9 mouse cellular contexts compared by ENCODE assay signal in the genomic region with DNA sequence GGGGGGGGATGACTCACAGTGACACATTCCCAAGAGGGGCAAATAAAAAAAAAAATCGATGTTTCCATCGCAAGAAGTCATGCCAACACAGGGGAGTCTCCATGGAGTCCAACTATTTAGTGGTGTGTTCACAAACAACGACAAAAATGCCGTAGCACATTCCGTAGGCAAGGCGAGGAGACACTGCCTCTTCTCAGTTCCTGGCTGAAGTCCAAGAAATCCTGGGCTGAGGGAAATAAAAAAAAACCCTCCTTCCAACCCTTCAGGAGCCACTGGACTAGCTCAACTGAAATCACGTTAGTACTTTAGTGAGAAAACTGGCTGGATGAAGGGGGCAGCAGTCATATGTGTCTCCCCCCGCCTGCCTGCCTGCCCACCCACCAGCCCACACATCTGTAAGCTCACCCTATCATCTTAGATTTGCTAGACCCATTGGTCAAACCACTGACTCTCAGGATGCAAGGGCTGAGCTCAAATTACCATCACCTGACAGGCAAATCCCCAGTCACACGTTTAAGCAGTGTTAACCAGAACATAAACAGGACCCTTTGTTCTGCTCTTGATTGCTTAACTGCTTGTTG. TPM values are rescaled to one million over a fixed set of nuclear protein-coding genes. Genes with fewer than 3 reads are reported as not detected.
DNase-seq lines count a peak whose midpoint lies in the region; ATAC-seq and TF ChIP-seq lines count a peak whose summit lies in the region.
"Had no signal": no experiment of that assay in that cellular context is flagged by ENCODE, and none has a peak within 500 bp of the region (broad histone marks: within the 10 kb centered on the region; RNA-seq: fewer than 3 reads in every experiment).

No protein-coding gene starts in this region.

- H3K27me3 ChIP-seq in embryonic facial prominence, embryonic 12.5 days, result no peaks in the 10 kb centered on the region
- H3K27me3 ChIP-seq in hindbrain, embryonic 11.5 days (ENCODE audit: control insufficient read depth, insufficient read depth, low read length), result no peaks in the 10 kb centered on the region
- H3K27me3 ChIP-seq in limb, embryonic 15.5 days, result no peaks in the 10 kb centered on the region
- no peaks in the 10 kb centered on the region for H3K27me3 ChIP-seq in small intestine, adult 2 months (ENCODE audit: control insufficient read depth, insufficient read depth, low read length)

- no peak overlapping the region for H3K4me3 ChIP-seq in embryonic facial prominence, embryonic 12.5 days
- H3K4me3 ChIP-seq in hindbrain, embryonic 11.5 days (ENCODE audit: low read depth, low read length), result no peak overlapping the region
- H3K4me3 ChIP-seq in limb, embryonic 15.5 days, result no peak overlapping the region
- no peak overlapping the region for H3K4me3 ChIP-seq in small intestine, adult 2 months (ENCODE audit: low read depth, low read length)

- 0 out of 2 replicates have a peak overlapping the region, but pooled peaks have one; percentile 54 for H3K27ac ChIP-seq in embryonic facial prominence, embryonic 12.5 days
- no peak overlapping the region for H3K27ac ChIP-seq in hindbrain, embryonic 11.5 days (ENCODE audit: low read depth, low read length)
- peak overlapping the region; percentile 47; the same call in 1 of the 2 replicates for H3K27ac ChIP-seq in limb, embryonic 15.5 days
- peak overlapping the region; percentile 62; the same call in 1 of the 2 replicates for H3K27ac ChIP-seq in small intestine, adult 2 months (ENCODE audit: insufficient read depth, low read depth, low read length)
- H3K27ac ChIP-seq: macrophage had no signal

- TF ChIP-seq POLR2A in small intestine, adult 2 months (IDR thresholded peaks at IDR 0.05; ENCODE audit: low read depth, low read length), result no peak

- ATAC-seq in embryonic facial prominence, embryonic 12.5 days (ENCODE audit: insufficient number of reproducible peaks, insufficient read depth, low FRiP score, low TSS enrichment), result peak; percentile 36; the same call in 1 of the 2 replicates
- peak; percentile 36; the same call in 1 of the 2 replicates for ATAC-seq in hindbrain, embryonic 11.5 days (ENCODE audit: low FRiP score)
- no peak for ATAC-seq in limb, embryonic 15.5 days (ENCODE audit: insufficient number of reproducible peaks, low FRiP score, low TSS enrichment, low read depth)

- no peak overlapping the region for H3K9ac ChIP-seq in embryonic facial prominence, embryonic 12.5 days
- H3K9ac ChIP-seq in hindbrain, embryonic 11.5 days (ENCODE audit: low read depth, low read length), result no peak overlapping the region
- no peak overlapping the region for H3K9ac ChIP-seq in limb, embryonic 15.5 days

- 21% methylated on average over 9 of the region's 9 CpGs for WGBS in embryonic facial prominence, embryonic 12.5 days
- 50% methylated on average over 9 of the region's 9 CpGs for WGBS in hindbrain, embryonic 11.5 days
- 15% methylated on average over 9 of the region's 9 CpGs for WGBS in limb, embryonic 15.5 days
- WGBS in small intestine, adult 2 months, result 19% methylated on average over 9 of the region's 9 CpGs

- H3K9me3 ChIP-seq in embryonic facial prominence, embryonic 12.5 days, result no peaks in the 10 kb centered on the region
- H3K9me3 ChIP-seq in hindbrain, embryonic 11.5 days (ENCODE audit: control insufficient read depth, low read length), result no peaks in the 10 kb centered on the region
- H3K9me3 ChIP-seq in limb, embryonic 15.5 days, result no peaks in the 10 kb centered on the region

- peak overlapping the region; percentile 22; the same call in 1 of the 2 replicates for H3K4me2 ChIP-seq in embryonic facial prominence, embryonic 12.5 days (replicated peaks)
- H3K4me2 ChIP-seq in hindbrain, embryonic 11.5 days (replicated peaks; ENCODE audit: low read depth, low read length), result no peak overlapping the region
- H3K4me2 ChIP-seq in limb, embryonic 15.5 days, result no peak overlapping the region

- TF ChIP-seq CTCF in small intestine, adult 2 months (IDR thresholded peaks at IDR 0.05; ENCODE audit: extremely low read depth, insufficient read length, insufficient replicate concordance, low read depth, low read length), result no peak

- peak; percentile 23 to 32 for DNase-seq in cerebellum, postnatal 14 days
- DNase-seq in cerebellum, adult 9-10 months, result no peak
- DNase-seq in hindbrain, embryonic 11.5 days (ENCODE audit: low spot score), result no peak
- DNase-seq in spleen, adult 12 weeks (ENCODE audit: low spot score), result no peak
- DNase-seq in gastrocnemius, postnatal 4 days (ENCODE audit: low spot score in 2 of 2), result no peak

- H3K4me1 ChIP-seq in embryonic facial prominence, embryonic 12.5 days, result peaks cover 17% of the 10 kb centered on the region
- H3K4me1 ChIP-seq in hindbrain, embryonic 11.5 days (replicated peaks; ENCODE audit: control insufficient read depth, insufficient read depth, low read length), result no peaks in the 10 kb centered on the region
- H3K4me1 ChIP-seq in limb, embryonic 15.5 days, result peaks cover 23% of the 10 kb centered on the region
- H3K4me1 ChIP-seq in small intestine, adult 2 months (ENCODE audit: control insufficient read depth, insufficient read depth, insufficient read length, low read length), result peaks cover 4% of the 10 kb centered on the region

- no peaks in the 10 kb centered on the region for H3K36me3 ChIP-seq in embryonic facial prominence, embryonic 12.5 days
- no peaks in the 10 kb centered on the region for H3K36me3 ChIP-seq in hindbrain, embryonic 11.5 days (ENCODE audit: control insufficient read depth, insufficient read depth, low read length)
- no peaks in the 10 kb centered on the region for H3K36me3 ChIP-seq in limb, embryonic 15.5 days
- peaks cover under 1% of the 10 kb centered on the region; the same call in 1 of the 2 replicates for H3K36me3 ChIP-seq in small intestine, adult 2 months (ENCODE audit: control insufficient read depth, insufficient read depth, low read length)

RNA-seq across cellular contexts. Expression of gene St3gal6, which starts 11.8 kb away (rescaled TPM):
- polyA plus RNA-seq in embryonic facial prominence, embryonic 12.5 days (2016; fragmentation: Nextera tagmentation; extraction: Ambion mirVana), result 8.7 and 10.2 TPM in 2 replicates
- 8.0 and 9.8 TPM in 2 replicates for polyA plus RNA-seq in hindbrain, embryonic 11.5 days (2014; fragmentation: Nextera tagmentation; extraction: Ambion mirVana)
- 16.0 and 16.9 TPM in 2 replicates for polyA plus RNA-seq in limb, embryonic 15.5 days (2015; fragmentation: Nextera tagmentation; extraction: Ambion mirVana)
- polyA plus RNA-seq in small intestine, adult 2 months (2012; rRNA removed), result 11.1 and 18.6 TPM in 2 replicates
- 10 to 100 TPM; 33.4 to 42.6 TPM for total RNA-seq in gastrocnemius, postnatal 4 days (2021)

Comparison
In these comparisons a context has a peak if more than half of its experiments do, and no peak if none do; other contexts are left out.
1. DNase-seq: peak in cerebellum, postnatal 14 days (2 of 2); none in cerebellum, adult 9-10 months (single experiment), hindbrain, embryonic 11.5 days (single experiment), spleen, adult 12 weeks (single experiment) and gastrocnemius, postnatal 4 days (0 of 2).